ENCODE assay signal across 18 mouse cellular contexts in the genomic region with DNA sequence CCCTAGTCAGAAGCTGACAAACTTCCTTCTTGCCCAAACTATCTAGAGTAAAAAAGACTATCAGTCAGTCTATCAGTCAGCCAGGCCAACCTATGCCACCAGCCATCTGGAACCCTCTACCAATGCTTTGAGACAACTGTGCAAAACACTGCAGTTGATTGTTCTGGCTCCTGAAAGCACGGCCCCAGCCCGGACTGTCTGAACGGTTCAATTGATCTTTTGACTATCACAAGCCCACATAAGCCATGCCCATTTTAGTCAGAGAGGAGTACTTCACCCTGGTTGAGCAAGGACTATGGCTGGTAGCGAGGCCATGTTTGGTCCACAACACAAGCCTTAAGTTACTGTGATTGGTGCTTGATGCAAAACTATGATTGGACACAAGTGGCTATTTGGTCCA.
"Had no signal": no experiment of that assay in that cellular context is flagged by ENCODE, and none has a peak within 500 bp of the region (broad histone marks: within the 10 kb centered on the region; RNA-seq: fewer than 3 reads in every experiment).

No protein-coding gene starts in this region.

- H3K27me3 ChIP-seq: liver, embryonic 15.5 days; lung, embryonic 15.5 days; midbrain, embryonic 12.5 days; midbrain, embryonic 15.5 days; neural tube, embryonic 13.5 days; stomach, embryonic 15.5 days had no signal

- H3K9me3 ChIP-seq: liver, embryonic 15.5 days; lung, embryonic 15.5 days; megakaryocyte, embryonic 14.5 days; midbrain, embryonic 12.5 days; midbrain, embryonic 15.5 days; neural tube, embryonic 13.5 days; stomach, embryonic 15.5 days had no signal

- ATAC-seq: liver, postnatal 0 days; lung, postnatal 0 days; midbrain, embryonic 15.5 days had no signal

- H3K36me3 ChIP-seq: liver, embryonic 15.5 days; lung, embryonic 15.5 days; midbrain, embryonic 12.5 days; midbrain, embryonic 15.5 days; neural tube, embryonic 13.5 days; stomach, embryonic 15.5 days had no signal

- DNase-seq: liver, postnatal 0 days; lung, adult 2 months; lung, postnatal 14 days; lung, postnatal 36 days; right cerebral cortex, postnatal 14 days; thymus, adult 2 months; thymus, postnatal 25 days; thymus, postnatal 4 days had no signal

- H3K4me1 ChIP-seq: liver, embryonic 15.5 days had no signal

- H3K27ac ChIP-seq: liver, embryonic 15.5 days; lung, embryonic 15.5 days; macrophage; midbrain, embryonic 12.5 days; midbrain, embryonic 15.5 days; neural tube, embryonic 13.5 days; stomach, embryonic 15.5 days; stomach, postnatal 0 days had no signal

- H3K4me2 ChIP-seq: liver, embryonic 15.5 days; lung, embryonic 15.5 days; midbrain, embryonic 12.5 days; midbrain, embryonic 15.5 days; neural tube, embryonic 13.5 days; stomach, embryonic 15.5 days had no signal

- H3K4me3 ChIP-seq: liver, embryonic 15.5 days; lung, embryonic 15.5 days; megakaryocyte, embryonic 14.5 days; midbrain, embryonic 12.5 days; midbrain, embryonic 15.5 days; neural tube, embryonic 13.5 days; stomach, embryonic 15.5 days had no signal

- H3K9ac ChIP-seq: liver, embryonic 15.5 days; liver, postnatal 0 days; lung, embryonic 15.5 days; midbrain, embryonic 12.5 days; midbrain, embryonic 15.5 days; neural tube, embryonic 13.5 days; stomach, embryonic 15.5 days had no signal
